Mouse (Mus musculus) stomach, postnatal 0 days (tissue): Measurements from ENCODE around the gene Chp2.

ENCODE experiments used
- CTCF ChIP-seq: IDR thresholded peaks from 2 replicates; pipeline ENCODE4 v1.5.1; 2016; ENCODE audit warnings: antibody characterized with exemption, low read depth, mild to moderate bottlenecking, moderate library complexity
- EP300 ChIP-seq: optimal IDR thresholded peaks from 2 replicates; pipeline ENCODE3; 2016; ENCODE audit warnings: antibody characterized with exemption

DNA sequence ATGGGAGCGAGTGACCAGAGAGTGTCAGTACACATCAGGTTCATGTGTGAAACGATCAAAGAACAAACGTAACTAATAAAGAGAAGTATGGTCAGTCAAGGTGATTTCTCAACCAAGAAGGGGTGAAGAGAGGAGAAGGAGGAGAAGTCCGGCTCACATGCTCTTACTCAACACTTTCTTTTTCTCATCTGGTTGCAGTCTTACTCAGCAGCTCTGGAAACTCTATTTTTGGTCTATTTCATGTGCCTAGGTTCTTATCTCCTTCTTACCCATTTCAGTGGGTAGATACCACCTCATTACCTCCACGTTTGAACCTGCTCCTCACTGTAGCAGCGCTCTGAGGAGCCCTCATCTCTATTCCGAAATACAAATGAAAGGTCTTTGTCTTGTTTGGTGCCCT lies 37.4 kb downstream of the Chp2 start:
- no peak for TF ChIP-seq CTCF
- TF ChIP-seq EP300: no peak
